Mouse (Mus musculus): ENCODE measurements around the gene Naa35.
"Not testable (repeated sequence)": the region's sequence is repeated elsewhere in the genome, so short reads cannot be mapped to it uniquely, and the experiment has no call there.

Naa35 gene

GRCm38 (mm10) chr13:59580954-59581353 lies 4.1 kb upstream of the Naa35 start:
- DNase-seq (ENCODE audit: low read depth), result no peak

- DNase-seq (ENCODE audit: low read depth), result no peak
Measured at GRCm38 (mm10) chr13:59584481-59584880, 578 bp upstream of the Naa35 start.

GRCm38 (mm10) chr13:59585648-59586005 lies 568 bp downstream of the Naa35 start:
- peak; percentile 13 for DNase-seq (ENCODE audit: low read depth)

- DNase-seq (ENCODE audit: low read depth), result no peak
Measured at GRCm38 (mm10) chr13:59587201-59587600, 2.1 kb downstream of the Naa35 start.

- DNase-seq (ENCODE audit: low read depth), result no peak
Measured at GRCm38 (mm10) chr13:59589672-59590071, 4.6 kb downstream of the Naa35 start.

GRCm38 (mm10) chr13:59590691-59591090 lies 5.6 kb downstream of the Naa35 start:
- no peak for DNase-seq (ENCODE audit: low read depth)

GRCm38 (mm10) chr13:59592058-59592457 lies 7.0 kb downstream of the Naa35 start:
- not testable (repeated sequence) for DNase-seq (ENCODE audit: low read depth)

- no peak for DNase-seq (ENCODE audit: low read depth)
Measured at GRCm38 (mm10) chr13:59592630-59593029, 7.6 kb downstream of the Naa35 start.

- DNase-seq (ENCODE audit: low read depth), result no peak
Measured at GRCm38 (mm10) chr13:59603096-59603495, 18.0 kb downstream of the Naa35 start.

- no peak for DNase-seq (ENCODE audit: low read depth)
Measured at GRCm38 (mm10) chr13:59604511-59604910, 19.5 kb downstream of the Naa35 start.

- no peak for DNase-seq (ENCODE audit: low read depth)
Measured at GRCm38 (mm10) chr13:59605221-59605922, 20.3 kb downstream of the Naa35 start.

GRCm38 (mm10) chr13:59609885-59610284 lies 24.8 kb downstream of the Naa35 start:
- no peak for DNase-seq (ENCODE audit: low read depth)

- DNase-seq (ENCODE audit: low read depth), result no peak
Measured at GRCm38 (mm10) chr13:59610437-59610836, 25.4 kb downstream of the Naa35 start.

- DNase-seq (ENCODE audit: low read depth), result no peak
Measured at GRCm38 (mm10) chr13:59613868-59614267, 28.8 kb downstream of the Naa35 start.

- no peak for DNase-seq (ENCODE audit: low read depth)
Measured at GRCm38 (mm10) chr13:59615152-59615551, 30.1 kb downstream of the Naa35 start.

- no peak for DNase-seq (ENCODE audit: low read depth)
Measured at GRCm38 (mm10) chr13:59615554-59615953, 30.5 kb downstream of the Naa35 start.

- DNase-seq (ENCODE audit: low read depth), result no peak
Measured at GRCm38 (mm10) chr13:59618463-59618862, 33.4 kb downstream of the Naa35 start.

GRCm38 (mm10) chr13:59621643-59622489 lies 36.8 kb downstream of the Naa35 start:
- no peak for DNase-seq (ENCODE audit: low read depth)

GRCm38 (mm10) chr13:59624389-59624788 lies 39.3 kb downstream of the Naa35 start:
- no peak for DNase-seq (ENCODE audit: low read depth)

- DNase-seq (ENCODE audit: low read depth), result no peak
Measured at GRCm38 (mm10) chr13:59624903-59625302, 39.8 kb downstream of the Naa35 start.

GRCm38 (mm10) chr13:59626739-59627138 lies 41.7 kb downstream of the Naa35 start:
- DNase-seq (ENCODE audit: low read depth), result no peak

- DNase-seq (ENCODE audit: low read depth), result no peak
Measured at GRCm38 (mm10) chr13:59634637-59635036, 49.6 kb downstream of the Naa35 start.

GRCm38 (mm10) chr13:59637800-59638199 lies 52.7 kb downstream of the Naa35 start:
- no peak for DNase-seq (ENCODE audit: low read depth)
